Mouse (Mus musculus) activated CD4-positive, CD25-positive, alpha-beta regulatory T cell (primary cell): ENCODE results near the gene Olfr638. TPM values are rescaled to one million over a fixed set of nuclear protein-coding genes. Genes with fewer than 3 reads are reported as not detected.

Experiments used
- polyA plus RNA-seq, 2 experiments: library from polyadenylated mRNA; unstranded; fragments of 100-300 nt; shearing (Covaris generic); gene quantifications; one replicate each; pipeline ENCODE4 v1.2.1; 2017

The Olfr638 gene
- not detected for polyA plus RNA-seq

DNA sequence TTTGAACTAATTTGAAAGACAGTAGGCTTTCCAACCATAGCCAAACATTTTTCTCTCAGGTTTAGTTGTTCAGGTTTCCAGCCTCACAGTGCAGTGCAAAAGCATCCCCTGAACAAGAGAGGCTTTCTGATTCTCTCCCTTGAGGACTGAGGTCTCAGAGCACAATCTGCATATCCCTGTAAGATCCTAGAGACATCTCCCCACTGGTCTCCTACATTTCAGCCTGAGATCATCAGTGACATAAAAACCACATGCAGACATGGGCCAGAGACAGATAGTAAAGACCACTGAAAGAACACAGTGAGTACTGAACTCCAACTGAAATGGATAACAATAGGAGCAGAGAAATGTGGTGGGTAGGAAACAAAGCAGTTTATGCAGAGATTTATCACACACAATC, at the start of gene Olfr638:
Gene Olfr638, plus strand, starts transcription at position 301 of the 400 bp plus-strand sequence.

DNA sequence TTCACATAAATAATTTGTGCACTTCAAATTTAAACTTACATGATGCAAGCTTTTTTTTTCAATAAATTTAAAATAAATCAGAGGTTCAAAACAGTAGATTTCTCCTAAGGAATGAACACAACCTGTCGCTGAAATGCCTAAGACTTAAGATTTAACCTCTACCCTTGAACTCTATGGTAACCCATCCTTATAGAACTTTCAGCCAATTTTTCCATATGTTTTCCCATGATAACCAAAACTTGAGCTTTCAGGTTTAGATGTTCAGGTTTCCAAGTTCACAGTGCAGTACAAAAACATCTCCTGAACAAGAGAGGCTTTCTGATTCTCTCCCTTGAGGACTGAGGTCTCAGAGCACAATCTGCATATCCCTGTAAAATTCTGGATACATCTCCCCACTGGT, 27.7 kb upstream of the Olfr638 start, which contains the start of gene Olfr635:
Gene Olfr635, plus strand, starts transcription at position 301 of the 400 bp plus-strand sequence.

DNA sequence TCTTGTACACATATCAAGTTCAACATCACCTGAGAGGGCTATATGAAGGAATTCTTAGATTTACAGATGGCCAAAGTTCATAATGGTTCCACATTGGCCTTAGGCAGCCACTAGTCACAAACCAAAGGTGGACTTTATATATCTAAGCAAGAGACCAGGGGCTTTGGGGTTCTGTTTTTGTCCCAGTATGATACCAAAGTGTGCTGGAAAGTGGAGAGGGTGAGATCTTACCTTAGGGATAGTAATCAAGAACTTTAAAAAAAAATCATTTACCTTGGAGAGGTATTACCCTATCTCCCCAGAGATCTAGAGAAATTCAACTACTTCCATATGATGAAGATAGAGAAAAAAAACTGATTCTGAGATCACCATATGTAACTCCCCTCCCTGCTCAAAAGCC, 18.7 kb downstream of the Olfr638 start, which contains the start of gene Olfr639:
Gene Olfr639, minus strand, starts transcription at position 101 of the 400 bp plus-strand sequence.

DNA sequence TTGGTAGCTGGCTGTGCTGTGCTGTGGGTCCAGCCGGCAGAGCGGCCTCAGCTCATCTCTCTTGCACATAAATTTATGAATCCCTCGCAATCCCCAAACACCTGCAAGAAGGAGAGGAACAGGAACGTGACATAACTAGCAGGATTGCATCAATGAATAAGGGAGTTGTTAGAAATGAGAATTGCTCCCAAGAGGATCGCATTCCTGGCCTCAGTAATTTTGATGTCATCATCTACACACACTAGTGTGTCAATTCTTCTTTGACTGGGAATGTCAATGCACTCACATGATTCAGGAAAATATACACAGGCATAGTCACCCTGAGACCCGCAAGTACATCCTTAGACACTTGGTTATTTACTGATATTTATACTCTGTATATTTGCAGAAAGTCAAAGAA, 26.9 kb downstream of the Olfr638 start, which contains the start of gene Olfr640:
Gene Olfr640, minus strand, starts transcription at position 101 of the 400 bp plus-strand sequence.

DNA sequence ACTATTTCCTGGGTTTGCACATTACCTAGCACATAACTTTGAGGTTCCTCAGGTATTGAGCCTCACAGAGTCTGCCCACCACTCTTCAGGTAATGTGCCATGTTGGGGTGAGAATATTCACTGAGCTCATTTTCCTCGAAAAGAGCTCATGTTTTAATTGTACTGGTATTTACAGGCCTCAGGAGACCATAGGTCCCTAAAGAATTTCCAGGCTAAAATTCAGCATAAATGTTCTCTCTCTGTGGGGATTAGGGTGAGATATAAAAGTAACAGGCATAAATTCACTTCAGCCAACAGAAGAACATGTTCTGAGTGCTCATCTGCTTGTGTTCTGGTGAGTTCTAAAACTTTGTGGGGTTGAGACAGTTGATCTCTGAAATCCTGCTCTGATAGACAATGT, 36.6 kb downstream of the Olfr638 start, which contains the start of gene Olfr641:
Gene Olfr641, plus strand, starts transcription at position 301 of the 400 bp plus-strand sequence.

DNA sequence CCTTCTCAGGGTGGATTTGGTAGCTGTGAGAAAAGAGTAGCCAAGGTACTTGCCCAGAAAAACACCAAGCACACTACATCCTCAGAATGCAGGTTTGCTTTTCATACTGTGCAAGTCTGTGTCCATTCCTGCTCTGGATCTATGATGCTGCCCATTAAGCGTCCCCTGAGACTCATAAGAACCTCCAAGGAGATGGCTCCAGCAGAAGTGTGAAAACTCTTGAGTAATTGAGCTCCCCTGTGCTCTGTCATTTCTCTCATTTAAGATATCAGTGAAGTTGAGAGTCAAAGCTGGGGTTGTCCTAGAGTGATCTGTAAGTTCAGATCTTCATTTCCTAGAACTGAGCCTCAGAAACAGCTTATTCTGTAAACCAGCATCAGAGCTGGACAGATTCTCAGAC, 54.0 kb downstream of the Olfr638 start, which contains the start of gene Olfr642:
Gene Olfr642, minus strand, starts transcription at position 101 of the 400 bp plus-strand sequence.

Other genes with a start within 250 kb of the Olfr638 start
- not detected for gene Olfr630, start 241.4 kb upstream of the Olfr638 start, polyA plus RNA-seq
- gene Olfr69, start 227.2 kb upstream of the Olfr638 start, polyA plus RNA-seq: not detected
- not detected for gene Olfr68, start 219.0 kb upstream of the Olfr638 start, polyA plus RNA-seq
- gene Olfr67, start 206.9 kb upstream of the Olfr638 start, polyA plus RNA-seq: not detected
- 10 to 100 TPM; 63.1 to 67.8 TPM for gene Hbb-bt, start 184.8 kb upstream of the Olfr638 start, polyA plus RNA-seq
- gene Hbb-bs, start 170.7 kb upstream of the Olfr638 start, polyA plus RNA-seq: 100 to 1,000 TPM; 302 to 371 TPM
- not detected for gene Hbb-bh2, start 158.2 kb upstream of the Olfr638 start, polyA plus RNA-seq
- not detected for gene Hbb-bh1, start 155.6 kb upstream of the Olfr638 start, polyA plus RNA-seq
- gene Hbb-y, start 145.5 kb upstream of the Olfr638 start, polyA plus RNA-seq: not detected
- not detected for gene Olfr66, start 112.5 kb upstream of the Olfr638 start, polyA plus RNA-seq
- not detected for gene Olfr64, start 104.3 kb upstream of the Olfr638 start, polyA plus RNA-seq
- not detected for gene Olfr65, start 95.3 kb upstream of the Olfr638 start, polyA plus RNA-seq
- gene Olfr631, start 69.9 kb upstream of the Olfr638 start, polyA plus RNA-seq: not detected
- not detected for gene Olfr632, start 64.4 kb upstream of the Olfr638 start, polyA plus RNA-seq
- gene Olfr633, start 54.3 kb upstream of the Olfr638 start, polyA plus RNA-seq: not detected
- gene Olfr635, start 27.6 kb upstream of the Olfr638 start, polyA plus RNA-seq: under 1 TPM in 1 of 2 experiments, not detected in 1; 0.04 TPM
- gene Olfr639, start 18.6 kb downstream of the Olfr638 start, polyA plus RNA-seq: under 1 TPM; 0.04 TPM
- not detected for gene Olfr640, start 26.8 kb downstream of the Olfr638 start, polyA plus RNA-seq
- gene Olfr641, start 36.7 kb downstream of the Olfr638 start, polyA plus RNA-seq: not detected
- gene Olfr642, start 53.9 kb downstream of the Olfr638 start, polyA plus RNA-seq: under 1 TPM in 1 of 2 experiments, not detected in 1; 0.05 TPM
- gene 4930516K23Rik, start 62.7 kb downstream of the Olfr638 start, polyA plus RNA-seq: under 1 TPM in 1 of 2 experiments, not detected in 1; 0.18 TPM
- gene Olfr644, start 73.1 kb downstream of the Olfr638 start, polyA plus RNA-seq: not detected
- gene Olfr645, start 86.7 kb downstream of the Olfr638 start, polyA plus RNA-seq: not detected
- gene Olfr646, start 106.1 kb downstream of the Olfr638 start, polyA plus RNA-seq: not detected
- gene Ubqln5, start 131.1 kb downstream of the Olfr638 start, polyA plus RNA-seq: not detected
- gene Olfr643, start 138.7 kb downstream of the Olfr638 start, polyA plus RNA-seq: not detected
- gene Ubqln3, start 144.5 kb downstream of the Olfr638 start, polyA plus RNA-seq: not detected
- under 1 TPM in 1 of 2 experiments, not detected in 1; 0.57 TPM for gene Ubqlnl, start 151.8 kb downstream of the Olfr638 start, polyA plus RNA-seq
- gene Olfm5, start 166.1 kb downstream of the Olfr638 start, polyA plus RNA-seq: not detected
- gene Olfr648, start 184.6 kb downstream of the Olfr638 start, polyA plus RNA-seq: under 1 TPM in 1 of 2 experiments, not detected in 1; 0.10 TPM
- gene Olfr649, start 197.2 kb downstream of the Olfr638 start, polyA plus RNA-seq: not detected
- gene Trim6, start 220.0 kb downstream of the Olfr638 start, polyA plus RNA-seq: 1 to 10 TPM; 1.9 to 2.3 TPM
- 10 to 100 TPM; 37.5 to 46.9 TPM for gene Trim34a, start 245.7 kb downstream of the Olfr638 start, polyA plus RNA-seq